Mouse (Mus musculus) embryonic stem cell, embryonic (primary cell): Measurements from ENCODE around the gene Det1.

ENCODE experiments used
- CTCF ChIA-PET, 4 experiments: fragments of 300-600 bp in 2 of 4; fragments of 350-600 bp in 2 of 4; sonication (Branson Sonifier 250); formaldehyde crosslinking; loops; one replicate each; lab custom pipeline; 2022; ENCODE audit warnings: inconsistent platforms in 2 of 4; lab: Charles Lee
- POLR2A ChIA-PET, 4 experiments: fragments of 300-600 bp in 2 of 4; fragments of 350-600 bp in 2 of 4; sonication (Branson Sonifier 250); formaldehyde crosslinking; loops; one replicate each; lab custom pipeline; 2022; ENCODE audit warnings: antibody characterized with exemption in 4 of 4, inconsistent platforms in 1 of 4; lab: Charles Lee

The Det1 gene

DNA sequence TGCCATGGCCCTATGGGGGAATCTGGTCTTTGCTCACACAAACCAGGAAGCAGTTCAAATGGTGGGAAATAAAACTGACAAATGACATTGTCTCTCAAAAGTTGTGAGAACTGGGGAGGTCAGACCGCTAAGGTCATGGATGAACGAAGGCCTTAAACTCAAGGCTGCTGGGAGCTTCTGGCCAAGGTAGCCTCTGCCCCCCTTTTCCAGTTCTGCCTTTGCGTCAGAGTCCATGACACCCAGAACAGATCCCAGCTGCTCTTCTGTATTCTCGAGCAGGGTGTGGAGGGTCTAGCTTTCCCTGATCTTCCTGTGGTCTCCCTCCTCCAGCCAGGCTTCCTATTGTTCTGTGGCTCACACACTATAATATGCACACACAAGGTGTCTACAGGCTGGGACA, 39.9 kb downstream of the Det1 start:
- POLR2A ChIA-PET, result interaction anchor here in 1 of 4 experiments (0.6 to 1.7 kb wide), 4 partner anchors 13 to 62 kb away, joined by 3 to 5 read pairs (median 3); partner anchors contain the start of genes Mrpl46 and Mrps11
- CTCF ChIA-PET, result no interaction called here

DNA sequence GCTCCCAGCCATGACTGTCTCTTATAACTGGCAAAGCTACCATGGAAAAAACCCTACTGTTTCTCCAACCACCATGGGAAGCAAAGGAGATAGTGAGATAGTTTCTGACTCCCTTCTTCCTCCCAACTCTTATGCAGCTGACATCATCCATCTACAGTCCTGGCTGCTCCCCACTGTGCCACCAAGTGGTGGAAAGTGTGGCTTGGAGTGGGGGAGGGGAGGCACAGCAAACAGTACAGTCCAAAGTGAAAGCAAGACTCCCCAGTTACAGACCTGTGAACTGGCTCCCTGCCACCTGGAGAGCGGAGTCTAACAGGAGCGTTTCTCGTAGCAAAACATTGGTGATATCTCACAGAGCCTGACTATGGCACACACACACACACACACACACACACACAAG, 43.2 kb downstream of the Det1 start:
- ChIA-PET POLR2A (interaction anchor here in 3 of 4 experiments (0.5 to 1.6 kb wide), 4 partner anchors 43 to 107 kb away, joined by 3 to 5 read pairs (median 4); partner anchors contain the start of genes Aen (in 1 of the 3) and Det1 (in 1 of the 3)), CTCF (interaction anchor here in 2 of 4 experiments (0.6 to 1.5 kb wide), 2 partner anchors 10 to 24 kb away, joined by 3 read pairs; no protein-coding TSS in a partner anchor)

DNA sequence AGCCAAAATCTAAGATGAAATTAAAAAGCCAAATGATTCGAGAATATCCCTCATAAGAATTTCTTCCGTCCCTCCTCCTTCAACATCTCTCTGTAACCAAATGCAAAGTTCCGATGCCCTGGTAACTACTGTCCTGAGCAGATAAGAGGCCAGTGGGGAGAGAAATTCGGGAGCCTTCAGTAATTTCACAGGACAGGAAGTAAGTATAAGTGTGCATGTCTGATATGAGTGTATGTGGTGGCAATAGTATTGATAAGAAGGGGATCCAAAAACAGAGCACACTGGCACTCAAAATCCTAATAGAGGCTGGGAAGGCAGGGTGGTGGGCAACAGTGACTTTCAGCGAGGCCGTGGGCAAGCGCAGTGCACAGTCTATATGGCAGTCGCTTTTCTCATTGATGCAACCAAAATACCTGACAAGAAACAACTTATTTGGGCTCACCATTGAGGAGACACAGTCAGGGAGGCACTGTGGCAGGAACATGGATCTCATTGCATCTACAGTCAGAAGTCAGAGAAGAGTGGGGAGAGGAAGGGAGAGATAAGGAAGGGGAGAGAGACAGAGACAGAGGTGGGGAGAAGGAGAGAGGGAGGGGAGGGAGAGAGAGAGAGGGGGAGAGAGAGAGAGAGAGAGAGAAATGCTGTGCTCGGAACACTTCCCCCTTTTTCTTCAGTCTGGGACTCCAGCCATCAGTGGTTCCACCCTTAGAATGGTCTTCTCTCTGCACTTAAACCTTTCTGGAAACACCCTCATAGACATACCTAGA, 47.1 kb downstream of the Det1 start:
- ChIA-PET POLR2A (interaction anchor here in 1 of 4 experiments (1.3 kb wide), 1 partner anchor 47 kb away, joined by 3 read pairs; the partner anchor contains the start of gene Det1), CTCF (no interaction called here)

DNA sequence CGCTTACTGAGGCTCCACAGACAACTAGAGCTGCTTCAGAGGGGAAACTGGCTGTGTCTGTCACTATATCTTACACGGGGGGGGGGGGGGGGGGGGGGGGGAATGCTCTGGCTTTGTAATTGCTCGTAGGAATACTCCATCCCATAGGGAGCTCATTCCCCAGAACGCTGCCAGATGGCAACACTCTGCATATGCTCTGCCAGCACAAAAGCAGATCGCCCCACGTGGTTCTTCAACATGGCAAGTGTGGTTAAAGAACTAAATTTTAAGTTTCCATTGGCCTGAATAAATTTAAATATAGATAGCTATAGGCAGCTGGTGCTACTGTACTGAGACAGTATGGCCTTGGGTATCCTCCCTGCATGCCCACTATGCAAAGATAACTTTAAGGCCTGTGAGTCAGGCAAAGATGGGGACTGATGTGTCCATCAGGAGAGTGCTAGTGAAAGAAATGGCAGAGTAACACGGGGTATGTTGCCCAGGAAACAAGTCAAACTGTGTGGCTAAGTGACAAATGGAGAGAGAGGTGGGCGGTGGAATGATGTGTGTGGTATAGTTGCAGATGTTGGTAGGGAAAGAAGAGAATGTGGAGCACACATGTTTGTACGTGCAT, 49.1 kb downstream of the Det1 start:
- POLR2A ChIA-PET, result interaction anchor here in 3 of 4 experiments (0.8 to 2.6 kb wide), 6 partner anchors 15 to 107 kb away, joined by 3 to 10 read pairs (median 4); partner anchors contain the start of genes Det1 (in 1 of the 3), Mrpl46 (in 1 of the 3) and Mrps11 (in 1 of the 3)
- CTCF ChIA-PET, result interaction anchor here in 2 of 4 experiments (1.0 to 1.3 kb wide), 3 partner anchors 32 to 261 kb away, joined by 3 to 4 read pairs (median 3); no protein-coding TSS in a partner anchor

DNA sequence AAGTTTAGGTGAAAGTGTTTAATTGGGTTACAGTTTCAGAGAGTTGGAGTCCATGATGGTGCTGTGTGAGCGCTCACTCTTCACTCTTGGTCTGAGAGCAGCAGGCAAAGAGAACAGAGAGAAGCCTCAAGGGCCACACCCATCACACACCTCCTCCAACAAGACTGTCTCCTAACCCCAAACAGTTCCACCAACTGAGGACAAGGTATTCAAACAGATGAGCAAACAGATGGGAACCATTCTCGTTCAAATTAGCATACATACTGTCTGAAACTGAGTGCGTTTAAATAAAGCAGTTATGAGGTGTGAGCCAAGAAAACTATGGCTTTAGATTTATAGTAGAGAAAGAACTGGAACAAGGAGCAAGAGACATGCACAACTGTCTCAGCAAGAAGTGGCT, 50.4 kb downstream of the Det1 start:
- POLR2A ChIA-PET, result no interaction called here
- CTCF ChIA-PET, result interaction anchor here in 1 of 4 experiments (0.7 kb wide), 1 partner anchor 9 kb away, joined by 3 read pairs; no protein-coding TSS in a partner anchor

DNA sequence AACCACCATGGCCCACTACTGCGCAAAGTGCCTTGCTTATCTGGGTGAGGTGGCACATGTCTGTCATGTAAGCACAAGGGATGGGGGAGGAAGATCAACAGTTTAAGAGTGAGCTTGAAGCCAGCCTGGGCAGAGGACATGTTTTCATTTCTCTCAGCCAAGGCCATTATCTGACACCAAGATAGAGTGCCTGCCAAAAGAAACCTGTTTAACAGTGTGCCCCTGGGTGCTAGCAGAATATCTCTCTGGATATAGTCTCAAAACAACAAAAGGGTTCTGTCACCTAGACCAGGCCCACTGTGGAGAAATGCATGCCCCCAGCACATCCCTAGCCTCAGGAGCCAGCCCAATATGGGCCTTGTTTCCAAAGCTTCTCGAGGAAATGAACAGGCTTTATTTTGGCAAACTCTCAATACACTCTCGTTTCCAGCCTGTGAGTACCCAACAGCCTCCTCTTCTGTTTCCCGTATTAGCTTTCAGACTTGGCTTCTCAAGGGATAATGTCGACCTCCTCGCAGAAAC, 52.4 kb downstream of the Det1 start:
- POLR2A ChIA-PET, result interaction anchor here in 3 of 4 experiments (0.5 to 2.1 kb wide), 12 partner anchors 9 to 430 kb away, joined by 3 to 15 read pairs (median 3); partner anchors contain the start of genes Mrpl46 (in 2 of the 3), Mrps11 (in 2 of the 3) and Det1 (in 1 of the 3)
- CTCF ChIA-PET, result interaction anchor here in 2 of 4 experiments (0.9 to 1.5 kb wide), 3 partner anchors 9 to 294 kb away, joined by 3 read pairs; no protein-coding TSS in a partner anchor

DNA sequence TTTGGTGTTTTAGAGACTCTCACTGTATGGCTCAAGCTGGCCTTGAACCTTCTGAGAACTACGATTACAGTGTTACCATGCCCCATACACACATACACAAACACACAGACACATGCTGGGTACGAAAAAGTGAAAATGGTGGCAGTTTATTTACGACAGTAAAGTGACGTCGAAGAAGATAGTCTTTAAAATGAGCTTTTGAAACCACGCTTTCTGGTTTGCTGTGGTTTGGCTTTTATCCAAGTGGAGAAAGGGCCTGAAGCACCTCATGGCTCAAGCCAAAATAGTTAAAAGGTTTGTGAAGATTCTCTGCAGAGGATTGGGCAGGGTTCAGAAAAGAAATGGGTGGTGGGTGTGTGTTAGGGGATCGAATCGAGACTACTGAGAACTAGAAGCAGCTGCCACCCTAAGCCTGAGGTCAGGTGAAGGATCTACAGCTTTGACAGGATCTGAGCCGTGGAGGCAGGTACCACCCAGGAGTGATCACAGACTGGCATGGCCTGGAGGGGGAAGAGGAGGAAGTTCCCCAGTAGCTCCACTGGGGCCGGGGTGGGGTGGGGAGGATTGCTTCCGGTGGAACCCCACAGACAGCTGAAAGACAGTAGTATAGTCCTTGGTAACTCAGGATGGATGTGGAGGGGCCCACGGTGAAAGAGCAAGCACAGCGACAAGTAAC, 53.0 kb downstream of the Det1 start:
- ChIA-PET CTCF (interaction anchor here in 3 of 4 experiments (0.6 to 1.5 kb wide), 5 partner anchors 10 to 295 kb away, joined by 3 read pairs; no protein-coding TSS in a partner anchor), POLR2A (interaction anchor here (0.7 to 2.1 kb wide), 16 partner anchors 9 to 431 kb away, joined by 3 to 15 read pairs (median 3); partner anchors contain the start of genes Mrpl46 (in 3 of the 4), Mrps11 (in 3 of the 4), Aen (in 1 of the 4) and Det1 (in 1 of the 4))

DNA sequence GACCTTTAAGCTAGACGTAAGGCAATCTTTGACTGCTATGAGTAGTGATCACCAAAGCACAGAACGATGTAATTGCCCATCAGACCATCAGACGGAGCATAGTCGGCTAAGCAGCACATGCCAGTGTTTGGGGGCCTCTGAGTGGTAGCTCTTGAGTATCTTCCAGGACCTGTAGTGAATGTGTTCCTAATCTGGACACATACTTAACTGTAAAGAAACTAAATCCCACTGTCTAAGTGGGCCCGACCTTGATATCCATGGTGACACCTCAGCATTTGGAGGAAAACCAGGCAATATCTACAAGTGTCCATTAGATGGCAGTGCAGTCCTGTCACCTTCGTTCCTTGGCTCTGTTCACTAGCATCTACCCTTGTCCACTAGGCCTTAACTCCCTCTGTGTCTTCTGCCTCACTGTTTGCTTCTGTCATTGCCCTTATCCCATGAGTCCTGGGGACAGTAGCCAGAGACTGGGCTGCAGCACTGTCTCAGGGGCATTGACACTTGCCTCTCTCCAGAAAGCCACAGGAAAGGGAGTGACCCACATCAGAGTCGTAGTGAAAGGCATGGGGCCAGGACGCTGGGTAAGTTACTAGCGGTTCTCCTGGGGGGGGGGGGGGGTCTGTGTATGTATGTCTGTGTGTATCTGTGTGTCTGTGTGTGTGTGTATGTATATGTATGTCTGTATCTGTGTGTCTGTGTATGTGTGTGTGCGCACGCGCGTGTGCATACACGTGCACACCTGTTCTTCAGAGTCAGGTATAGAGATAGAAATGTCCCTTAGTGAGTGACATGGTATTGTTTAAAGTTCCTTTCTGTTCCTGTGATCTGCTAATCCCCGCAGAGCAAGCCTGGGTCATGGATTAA, 55.5 kb downstream of the Det1 start:
- ChIA-PET CTCF (interaction anchor here in 2 of 4 experiments (0.5 to 1.4 kb wide), 5 partner anchors 100 to 267 kb away, joined by 3 to 4 read pairs (median 3); no protein-coding TSS in a partner anchor), POLR2A (interaction anchor here in 3 of 4 experiments (0.6 to 1.5 kb wide), 8 partner anchors 27 to 764 kb away, joined by 3 to 4 read pairs (median 3); partner anchors contain the start of gene Det1 (in 1 of the 3))

DNA sequence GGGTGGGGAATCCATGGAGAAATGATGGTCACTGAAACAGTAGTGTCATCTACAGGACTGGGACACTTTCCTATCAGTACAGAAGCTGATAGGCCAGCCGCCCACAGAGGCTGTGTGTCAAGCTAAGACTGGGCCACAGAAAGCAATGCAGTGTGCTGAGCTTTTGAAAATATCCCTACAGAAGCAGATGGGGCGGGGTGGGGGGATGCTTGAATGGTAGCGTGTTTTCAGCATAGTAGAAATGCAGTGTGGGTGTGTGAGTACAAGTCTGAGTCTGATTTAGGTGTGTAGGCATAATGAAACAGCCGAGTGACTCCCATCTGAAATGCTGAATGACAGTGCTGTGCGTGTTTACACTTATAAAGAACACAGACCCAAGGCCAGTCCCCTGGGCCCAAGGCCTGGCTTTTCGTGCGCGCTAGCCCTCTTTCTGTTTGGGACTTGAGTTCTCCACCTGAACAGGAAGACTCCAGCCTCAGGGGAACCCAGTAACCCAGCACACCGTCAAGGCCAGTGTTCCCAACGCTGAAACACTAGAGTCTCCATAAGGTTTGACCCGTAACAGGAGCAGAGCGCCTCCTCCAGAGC, 59.2 kb downstream of the Det1 start:
- ChIA-PET CTCF (interaction anchor here in 3 of 4 experiments (0.6 to 0.8 kb wide), 3 partner anchors 9 to 22 kb away, joined by 3 read pairs; no protein-coding TSS in a partner anchor), POLR2A (interaction anchor here in 2 of 4 experiments (1.0 to 1.7 kb wide), 2 partner anchors 108 to 109 kb away, joined by 3 to 5 read pairs; partner anchors contain the start of gene Aen (in 1 of the 2))

DNA sequence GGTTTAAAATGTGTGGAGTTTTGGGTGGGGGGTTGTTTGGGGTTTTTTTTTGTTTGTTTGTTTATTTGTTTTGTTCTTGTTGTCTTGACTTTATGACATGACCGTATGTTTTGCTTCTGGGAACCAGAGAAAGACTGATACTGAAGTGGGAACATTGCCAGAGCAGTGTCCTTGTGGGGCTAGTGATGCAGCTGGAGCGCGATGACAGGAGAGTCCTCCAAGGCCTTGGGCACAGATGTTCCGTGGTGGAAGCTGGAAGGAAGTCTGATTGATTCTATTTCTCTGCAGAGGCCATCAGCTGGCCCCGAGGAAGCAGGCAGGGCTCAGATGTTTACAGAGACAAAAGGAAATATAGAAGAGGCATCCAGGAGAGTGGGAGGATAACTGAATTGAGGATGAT, 61.2 kb downstream of the Det1 start:
- ChIA-PET CTCF (interaction anchor here in 1 of 4 experiments (0.7 kb wide), 1 partner anchor 284 kb away, joined by 5 read pairs; no protein-coding TSS in a partner anchor), POLR2A (interaction anchor here in 1 of 4 experiments (0.6 kb wide), 1 partner anchor 1057 kb away, joined by 3 read pairs; no protein-coding TSS in a partner anchor)

DNA sequence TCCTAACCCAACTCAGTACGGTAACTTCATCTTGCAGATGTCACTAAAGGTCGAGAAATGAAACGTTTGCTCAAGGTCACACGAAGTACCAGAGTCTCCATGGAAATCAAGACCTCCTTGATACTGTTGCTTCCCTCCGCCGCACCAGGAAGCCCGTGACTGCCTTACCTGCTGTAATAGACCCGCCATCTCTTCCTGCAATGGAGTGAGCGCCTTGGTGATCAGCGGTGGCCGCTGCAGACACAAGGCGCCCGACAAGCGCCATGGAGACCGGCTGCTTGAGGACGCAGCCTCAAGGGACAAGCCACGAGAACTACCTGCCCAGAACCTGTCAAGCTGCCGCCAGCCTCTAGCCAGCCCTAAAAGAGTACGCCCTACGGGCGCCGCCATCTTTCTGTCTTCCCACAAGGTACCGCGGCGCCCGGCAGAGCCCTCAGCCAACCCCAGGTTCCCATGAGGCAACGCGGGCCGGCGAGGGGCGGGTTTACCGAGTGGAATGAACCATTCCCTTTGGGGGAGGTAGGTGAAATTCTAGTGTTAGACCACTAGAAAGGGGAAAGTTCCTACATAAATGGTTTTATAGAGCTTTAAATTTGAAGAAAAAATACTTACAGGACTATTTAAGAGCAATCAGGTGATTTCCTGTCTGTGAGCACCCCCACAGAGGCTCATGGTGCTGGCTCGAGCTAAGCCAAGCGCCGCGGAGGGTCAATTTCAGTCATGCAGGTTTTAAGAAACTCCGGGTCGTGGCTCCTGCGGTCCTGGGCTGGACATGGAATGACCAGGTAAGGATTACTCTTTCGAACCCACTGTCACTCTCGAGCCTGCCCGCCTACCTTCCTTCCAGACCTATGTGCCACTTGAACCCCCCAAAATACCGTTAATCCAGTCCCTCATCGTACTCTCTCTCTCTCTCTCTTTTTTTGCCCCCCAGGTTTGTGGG, 64.2 kb downstream of the Det1 start, which contains the start of the genes Mrps11 and Mrpl46:
Gene Mrps11, plus strand, starts transcription at position 481 of the 943 bp plus-strand sequence.
Gene Mrpl46, minus strand, starts transcription at position 893 of the 943 bp plus-strand sequence.
- ChIA-PET CTCF (interaction anchor here in 1 of 4 experiments (0.6 kb wide), 1 partner anchor 186 kb away, joined by 4 read pairs; no protein-coding TSS in a partner anchor), POLR2A (interaction anchor here (0.6 to 4.4 kb wide), 27 partner anchors 8 to 755 kb away, joined by 3 to 30 read pairs (median 4); partner anchors contain the start of genes Aen (in 3 of the 4), Det1 (in 2 of the 4) and Isg20 (in 1 of the 4))

DNA sequence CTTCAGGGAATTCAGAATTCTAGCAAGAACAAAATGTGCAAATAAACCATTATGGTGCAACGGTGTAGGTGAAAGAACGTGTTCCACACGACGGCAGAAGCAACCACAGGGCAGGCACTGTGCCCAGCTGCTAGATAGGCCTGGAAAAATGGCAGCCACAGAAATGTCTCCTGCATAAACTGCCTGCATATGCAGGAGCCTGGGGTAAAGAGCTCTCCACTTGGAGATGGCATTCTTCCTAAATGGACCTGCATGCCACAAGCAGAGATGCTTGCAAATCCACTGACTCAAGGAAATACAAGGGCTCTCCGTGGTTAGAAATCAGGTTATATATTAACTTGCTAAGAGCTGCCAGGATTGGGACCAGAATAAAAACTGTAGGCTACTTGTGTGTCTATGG, 68.3 kb downstream of the Det1 start:
- ChIA-PET CTCF (interaction anchor here in 1 of 4 experiments (1.6 kb wide), 1 partner anchor 13 kb away, joined by 3 read pairs; no protein-coding TSS in a partner anchor), POLR2A (interaction anchor here in 1 of 4 experiments (1.1 kb wide), 1 partner anchor 15 kb away, joined by 3 read pairs; no protein-coding TSS in a partner anchor)
